Mouse (Mus musculus) heart, postnatal 14 days (tissue): ENCODE measurements around the gene Gpr137c. TPM values are rescaled to one million over a fixed set of nuclear protein-coding genes. Genes with fewer than 3 reads are reported as not detected.

ENCODE experiments used
- DNase-seq, 2 experiments: peaks; one replicate each; pipeline ENCODE4 v3.0.0; 2021 to 2022
- intact Hi-C: fragments of 180-260 bp; cut with DNase I; formaldehyde crosslinking; loops from one replicate; pipeline ENCODE4 v1.15.1; 2025
- long read RNA-seq, 2 experiments: library from polyadenylated mRNA; stranded (forward); transcript quantifications; one replicate each; pipeline ENCODE4 v2.0.0; 2021
- total RNA-seq, 2 experiments: library from RNA; stranded (reverse); gene quantifications; 2 replicates each; pipeline ENCODE4 v1.2.3; 2021

Gpr137c gene
- total RNA-seq: 1 to 10 TPM; 2.9 to 3.0 TPM
- long read RNA-seq, experiment 1: 0 reads
- long read RNA-seq, experiment 2: 0 reads

DNA sequence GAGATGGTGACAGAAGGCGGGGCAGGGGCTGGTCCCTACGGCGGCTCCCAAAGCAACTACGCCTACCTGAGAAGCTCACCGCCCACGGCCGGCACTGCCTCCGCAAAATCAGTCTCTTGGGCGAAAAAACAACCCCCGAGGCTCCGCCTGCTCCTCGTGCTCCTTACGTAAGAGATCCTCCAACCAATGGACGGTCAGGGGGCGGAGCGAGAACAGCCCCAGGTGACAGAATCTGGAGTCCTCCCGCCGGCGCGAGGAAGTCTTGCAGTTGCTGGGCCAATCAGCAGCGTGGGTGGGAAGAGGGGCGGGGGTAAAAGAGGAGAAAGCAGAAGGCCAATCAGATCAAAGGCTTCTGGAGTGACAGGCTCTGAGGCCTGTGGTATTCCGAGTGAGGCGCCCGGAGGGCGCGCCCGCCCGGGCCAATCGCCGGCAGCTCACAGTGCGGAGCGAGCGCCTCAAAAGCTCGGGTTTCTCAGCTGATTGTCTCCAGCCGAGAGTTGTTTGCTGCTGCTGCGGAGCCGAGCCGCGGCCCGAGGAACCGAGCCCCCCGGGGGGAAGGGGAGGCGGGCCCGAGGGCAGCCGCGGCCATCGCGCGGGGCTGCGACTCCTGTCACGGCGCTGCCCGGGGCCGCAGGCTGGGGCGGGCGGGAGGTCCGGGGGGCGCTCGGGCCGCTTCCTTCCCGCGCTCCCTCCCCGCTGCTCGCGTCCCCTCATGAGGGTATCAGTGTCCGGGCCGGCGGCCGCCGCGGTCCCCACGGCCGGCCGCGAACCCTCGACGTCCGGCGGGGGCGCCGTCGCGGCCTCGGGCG lies at the start of gene Gpr137c:
Gpr137c (plus strand) TSS at position 437 of the 809 bp plus-strand sequence.
- intact Hi-C loops: no loop called here
- DNase-seq: peak; percentile 96

DNA sequence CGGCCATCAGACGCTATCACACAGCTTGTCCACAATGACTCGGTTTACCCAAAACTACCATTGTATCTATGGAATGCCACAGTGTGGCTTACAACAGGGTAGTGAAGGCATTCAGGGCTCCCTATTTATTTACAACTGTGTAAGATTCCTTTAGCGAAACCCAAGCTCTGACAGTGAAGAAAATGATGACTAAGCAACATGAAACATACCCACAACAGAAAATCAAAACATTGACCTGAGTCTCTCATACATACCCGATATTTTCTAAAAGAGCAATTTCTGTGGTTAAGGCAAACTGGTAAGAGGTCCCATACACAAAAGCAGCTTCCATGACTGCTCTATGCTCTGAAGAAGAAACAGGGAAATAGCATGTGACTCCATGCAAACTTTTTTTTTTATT lies 47.3 kb upstream of the Gpr137c start:
- DNase-seq: no peak
- intact Hi-C loops: no loop called here

DNA sequence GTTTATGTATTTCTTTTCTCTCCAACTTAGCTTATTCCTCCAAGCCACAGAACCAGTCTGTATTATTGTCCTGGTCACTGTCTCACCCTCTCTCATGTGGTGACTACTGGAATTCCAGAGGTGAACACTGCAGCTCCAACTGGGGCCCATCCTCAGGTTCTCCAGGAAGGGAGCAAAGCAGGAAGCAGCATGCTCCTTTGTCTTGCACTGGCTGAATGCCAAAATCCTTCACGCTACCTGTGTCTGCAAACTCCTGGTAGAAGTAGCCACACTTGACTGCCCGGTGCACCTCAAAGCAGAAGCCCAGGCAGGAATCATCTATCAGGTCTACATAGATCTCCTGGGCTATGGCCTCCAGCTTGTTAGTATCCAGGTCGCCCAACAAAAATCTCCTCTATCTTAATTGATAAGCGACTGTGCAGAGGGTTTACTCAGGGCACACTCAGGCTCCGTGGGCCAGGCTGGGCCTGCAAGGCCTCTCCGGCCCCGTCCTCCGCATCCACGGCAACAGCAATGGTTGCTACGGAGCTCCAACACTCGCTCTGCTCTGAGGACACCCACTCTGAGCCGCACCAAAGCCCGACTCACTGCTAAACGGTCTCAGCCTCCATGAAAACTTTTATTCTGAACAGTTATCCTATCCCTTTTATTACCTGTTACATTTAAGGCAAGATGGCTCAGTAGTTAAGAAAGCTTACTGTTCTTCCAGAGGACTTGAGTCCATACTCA lies 44.3 kb upstream of the Gpr137c start:
- peak in 1 of 2 experiments; percentile 4 for DNase-seq
- intact Hi-C loops: no loop called here

DNA sequence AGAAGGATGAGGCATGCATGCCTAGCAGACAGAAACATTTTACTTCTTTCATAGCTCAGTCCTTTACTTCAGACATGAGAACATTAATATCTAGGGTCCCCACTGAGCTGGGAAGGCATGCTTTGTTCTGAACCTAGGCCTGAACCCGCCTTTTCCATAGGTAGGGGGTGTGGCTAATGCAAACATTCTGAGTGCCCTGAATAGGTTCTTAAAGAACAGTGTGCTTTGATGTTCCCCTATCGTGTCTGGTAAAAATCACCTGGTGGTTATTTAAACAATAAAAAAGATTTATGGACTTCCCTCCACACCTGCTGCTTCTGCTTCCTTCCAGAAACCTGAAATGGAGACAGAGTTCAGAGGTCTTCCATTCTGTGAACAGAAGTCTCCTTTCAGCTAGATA lies 40.3 kb upstream of the Gpr137c start:
- intact Hi-C loops: no loop called here
- no peak for DNase-seq

- intact Hi-C loops: no loop called here
- DNase-seq: no peak
Observed at GRCm38 (mm10) chr14:45179606-45180005, 39.9 kb upstream of the Gpr137c start.

GRCm38 (mm10) chr14:45181611-45182010 lies 37.9 kb upstream of the Gpr137c start:
- intact Hi-C loops: no loop called here
- no peak for DNase-seq

- intact Hi-C loops: no loop called here
- no peak for DNase-seq
Observed at GRCm38 (mm10) chr14:45190999-45191398, 28.5 kb upstream of the Gpr137c start.

GRCm38 (mm10) chr14:45200607-45201006 lies 18.9 kb upstream of the Gpr137c start:
- no peak for DNase-seq

DNA sequence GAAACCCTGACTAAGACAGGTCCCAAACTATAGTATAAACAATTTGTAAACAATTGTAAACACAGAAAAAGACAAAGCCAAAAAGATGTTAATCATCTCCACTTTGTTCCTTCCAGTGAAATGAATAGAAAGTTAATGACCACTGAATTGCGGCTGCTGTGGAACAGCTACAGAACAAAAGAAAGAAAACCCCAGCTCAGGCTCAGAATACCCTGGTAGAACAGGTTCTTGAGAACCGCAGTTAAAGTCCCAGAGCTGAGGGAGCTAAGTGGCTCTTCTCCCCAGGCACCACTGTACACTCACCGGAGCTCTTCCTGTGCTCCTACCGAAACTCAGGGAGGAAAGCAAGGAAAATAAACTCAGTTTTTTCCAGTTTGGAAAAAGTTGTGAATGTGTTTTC lies 8.8 kb upstream of the Gpr137c start:
- intact Hi-C loops: no loop called here
- DNase-seq: no peak

More at GRCm38 (mm10) chr14:45200607-45201006, 18.9 kb upstream of the Gpr137c start:
- intact Hi-C loops: no loop called here

DNA sequence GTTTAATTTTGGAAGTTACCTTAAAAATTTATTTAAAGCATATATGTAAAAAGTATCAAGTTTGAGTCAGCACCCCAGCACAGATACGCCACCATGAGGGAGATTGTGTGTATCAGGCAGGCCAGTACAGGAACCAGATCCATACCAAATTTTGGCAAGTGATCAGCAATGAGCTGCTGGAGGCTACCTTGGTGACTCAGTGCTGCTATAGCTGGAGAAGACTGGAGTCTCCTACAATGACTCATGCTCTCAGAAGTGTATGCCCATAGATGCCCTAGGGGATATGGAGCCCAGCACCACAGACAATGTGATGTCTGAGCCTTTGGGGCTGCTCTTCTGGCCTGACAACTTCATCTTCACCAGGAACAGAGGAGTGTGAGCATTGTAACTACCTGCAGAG lies 8.1 kb upstream of the Gpr137c start:
- intact Hi-C loops: no loop called here
- DNase-seq: no peak

DNA sequence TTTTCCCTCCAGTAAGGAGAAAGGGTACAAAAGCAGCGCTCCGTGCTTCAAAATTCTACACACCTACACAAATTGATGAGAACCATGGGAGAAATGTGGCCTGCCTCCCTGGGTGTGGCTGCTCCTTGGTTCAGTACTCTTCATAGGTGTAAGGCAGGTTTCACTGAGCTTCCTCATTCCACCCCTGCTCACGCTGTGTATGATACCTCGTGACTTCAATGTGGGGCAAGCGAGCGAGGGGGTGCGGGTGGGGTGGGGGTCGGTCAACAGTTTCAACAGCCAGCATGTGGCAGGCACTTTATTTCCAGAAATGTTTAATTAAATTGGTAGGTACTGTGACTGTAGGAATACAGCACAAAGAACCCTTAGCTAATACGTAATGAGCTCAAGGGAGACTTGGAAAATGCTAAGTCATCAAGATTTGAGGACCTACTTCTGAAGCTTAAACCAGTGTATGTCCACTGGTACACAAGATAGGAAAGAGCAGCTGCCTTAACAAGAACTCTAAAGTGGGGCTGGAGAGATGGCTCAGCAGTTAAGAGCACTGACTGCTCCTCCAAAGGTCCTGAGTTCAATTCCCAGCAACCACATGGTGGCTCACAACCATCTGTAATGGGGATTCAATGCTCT lies 2.7 kb upstream of the Gpr137c start:
- intact Hi-C loops: no loop called here

DNA sequence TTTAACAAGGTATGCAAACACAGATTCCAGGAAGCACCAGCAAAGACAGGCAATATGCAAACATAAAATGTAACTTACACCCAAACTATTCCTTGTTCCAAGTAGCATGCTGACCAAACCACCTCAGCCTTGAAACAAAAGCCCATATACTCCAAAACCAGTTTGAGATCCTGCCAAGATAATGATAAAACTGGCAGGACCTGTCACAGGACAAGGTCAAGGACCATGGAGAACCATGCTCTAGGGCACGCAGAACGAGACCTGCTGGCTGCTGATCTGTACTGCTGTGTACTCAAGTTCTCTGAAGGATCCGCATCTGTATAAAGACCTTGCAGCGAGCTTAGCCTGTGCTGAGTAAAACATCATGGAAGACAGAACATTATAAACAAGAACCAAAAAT lies 1.8 kb upstream of the Gpr137c start:
- DNase-seq: no peak
- intact Hi-C loops: no loop called here

More for the DNA sequence above, 2.7 kb upstream of the Gpr137c start:
- DNase-seq: no peak

DNA sequence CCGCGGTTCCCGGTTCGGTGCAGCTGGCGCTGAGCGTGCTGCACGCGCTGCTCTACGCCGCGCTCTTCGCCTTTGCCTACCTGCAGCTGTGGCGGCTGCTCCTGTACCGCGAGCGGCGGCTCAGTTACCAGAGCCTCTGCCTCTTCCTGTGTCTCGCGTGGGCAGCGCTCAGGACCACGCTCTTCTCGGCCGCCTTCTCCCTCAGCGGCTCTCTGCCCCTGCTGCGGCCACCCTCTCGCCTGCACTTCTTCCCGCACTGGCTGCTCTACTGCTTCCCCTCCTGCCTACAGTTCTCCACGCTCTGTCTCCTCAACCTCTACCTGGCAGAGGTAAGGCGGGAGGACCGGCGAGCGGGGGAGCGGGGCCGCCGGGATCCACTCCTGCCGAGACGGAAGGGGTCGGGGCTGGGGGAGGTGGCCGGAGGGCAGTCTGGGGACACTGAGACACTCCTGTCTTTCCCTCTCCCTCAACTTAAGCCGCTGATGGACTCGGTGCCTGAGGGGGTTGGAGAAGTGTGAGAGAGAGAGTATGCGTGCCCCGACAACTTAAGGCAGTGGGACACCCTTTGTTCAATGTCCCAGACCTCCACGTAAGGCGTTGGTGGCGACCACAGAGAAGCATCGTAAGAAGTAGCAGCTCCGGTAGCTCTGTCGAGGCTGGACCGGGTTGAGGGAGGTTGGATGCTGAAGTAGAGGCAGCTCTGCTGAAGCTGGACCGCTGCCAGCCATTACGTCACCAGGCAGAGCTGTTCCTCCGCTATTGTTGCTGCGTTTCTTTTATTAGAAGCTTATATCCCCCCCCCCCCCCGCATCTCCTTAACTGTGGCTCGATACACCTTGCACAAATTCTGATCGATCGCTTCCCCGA lies 806 bp downstream of the Gpr137c start, which contains the start of gene Txndc16:
Txndc16 (minus strand) TSS at position 239 of the 867 bp plus-strand sequence.
- DNase-seq: peak; percentile 81 to 86
- intact Hi-C loops: no loop called here

- DNase-seq: no peak
- intact Hi-C loops: no loop called here
Observed at GRCm38 (mm10) chr14:45220957-45221630, 1.6 kb downstream of the Gpr137c start.

DNA sequence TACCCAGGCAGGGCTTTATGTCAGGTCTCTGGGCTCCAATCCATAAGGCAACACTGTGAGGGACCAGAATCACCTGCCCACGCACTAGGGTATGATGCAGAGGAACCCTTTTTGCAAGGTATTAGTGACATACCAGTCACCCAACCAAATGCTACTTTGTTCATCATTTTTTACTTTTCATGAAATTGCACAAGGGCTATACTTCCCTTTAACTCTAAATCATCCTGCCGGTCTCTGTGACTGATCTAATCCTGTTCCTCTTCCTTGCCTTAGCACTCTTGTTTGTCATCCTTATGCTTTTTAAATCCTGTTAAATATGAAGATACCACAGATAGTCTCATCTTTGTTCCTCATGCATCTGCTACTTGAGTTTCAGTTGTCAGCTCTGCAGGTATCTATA lies 19.5 kb downstream of the Gpr137c start:
- intact Hi-C loops: no loop called here
- no peak for DNase-seq

DNA sequence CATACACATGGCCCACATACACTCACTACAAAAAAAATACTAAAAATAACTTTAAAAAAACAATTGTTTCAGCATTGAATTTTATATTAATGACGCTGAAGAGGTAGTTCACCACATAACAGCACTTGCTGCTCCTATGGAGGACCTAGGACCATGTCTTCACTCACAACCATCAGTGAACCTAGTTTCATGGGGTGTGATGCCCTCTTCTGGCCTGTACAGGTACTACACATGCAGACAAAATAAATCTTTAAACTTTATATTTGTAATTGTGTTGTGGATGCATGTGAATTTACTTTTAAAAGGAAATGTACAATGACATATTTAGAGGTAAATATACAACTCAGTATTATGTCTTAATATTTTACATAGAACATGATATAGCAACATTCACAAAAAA lies 22.1 kb downstream of the Gpr137c start:
- intact Hi-C loops: no loop called here
- DNase-seq: peak in 1 of 2 experiments; percentile 2

- intact Hi-C loops: no loop called here
- no peak for DNase-seq
Observed at GRCm38 (mm10) chr14:45251548-45252076, 32.1 kb downstream of the Gpr137c start.

GRCm38 (mm10) chr14:45263831-45264592 lies 44.5 kb downstream of the Gpr137c start:
- DNase-seq: no peak
- intact Hi-C loops: no loop called here

DNA sequence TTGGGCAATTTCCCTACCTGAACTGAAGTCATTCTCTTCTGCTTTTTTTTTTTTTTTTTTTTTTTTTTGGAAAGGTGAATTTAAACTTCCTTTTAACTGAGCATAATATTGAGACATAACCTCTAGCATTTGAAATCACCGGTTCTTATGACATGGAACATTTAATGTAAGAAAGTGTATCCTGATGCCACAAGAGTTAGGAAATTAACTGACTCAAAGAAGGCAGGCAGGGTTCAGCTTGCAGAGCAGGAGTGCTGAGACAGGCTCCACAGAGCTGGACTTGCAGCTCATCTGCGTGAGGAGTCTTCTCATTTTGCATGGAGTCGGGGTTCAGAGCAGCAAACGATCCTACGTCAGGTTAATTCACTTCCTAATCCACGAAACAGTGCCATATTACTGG lies 56.3 kb downstream of the Gpr137c start:
- DNase-seq: no peak
- intact Hi-C loops: no loop called here
